Mouse (Mus musculus) myocyte (in vitro differentiated cells): ENCODE data around the gene Txndc5. TPM values are rescaled to one million over a fixed set of nuclear protein-coding genes. Genes with fewer than 3 reads are reported as not detected.

Source experiments
- H3K27me3 ChIP-seq: one replicate; pipeline ENCODE4 v1.6.1; 2011; ENCODE audit not compliant: control insufficient read depth, insufficient read depth, insufficient read length
- H3K36me3 ChIP-seq: one replicate; pipeline ENCODE4 v1.6.1; 2011; ENCODE audit not compliant: control insufficient read depth, insufficient read depth
- H3K4me2 ChIP-seq: one replicate; pipeline ENCODE4 v1.6.1; 2011; ENCODE audit warnings: low read depth, control low read depth
- H3K4me3 ChIP-seq: one replicate; pipeline ENCODE4 v1.5.1; 2011; ENCODE audit warnings: mild to moderate bottlenecking, control low read depth, moderate library complexity
- H3K79me2 ChIP-seq: one replicate; pipeline ENCODE4 v1.6.1; 2011; ENCODE audit not compliant: control insufficient read depth, insufficient read depth
- H3ac ChIP-seq: one replicate; pipeline ENCODE4 v1.6.1; 2011; ENCODE audit not compliant: control insufficient read depth, insufficient read length
- CEBPB ChIP-seq: IDR thresholded peaks from 2 replicates; pipeline ENCODE4 v1.6.1; 2011; ENCODE audit warnings: mild to moderate bottlenecking, moderate library complexity; ENCODE audit not compliant: poor library complexity, insufficient read depth, severe bottlenecking
- E2F4 ChIP-seq: IDR thresholded peaks from one replicate; pipeline ENCODE4 v1.6.1; 2011; ENCODE audit warnings: mild to moderate bottlenecking, control low read depth, moderate library complexity; ENCODE audit not compliant: insufficient read depth
- MAX ChIP-seq: IDR thresholded peaks from one replicate; pipeline ENCODE4 v1.6.1; 2011; ENCODE audit warnings: low read depth, mild to moderate bottlenecking, control low read depth
- MYOD1 ChIP-seq, 3 experiments: IDR thresholded peaks; one replicate each; pipeline ENCODE4 v1.6.1; 2011; ENCODE audit warnings: control low read depth in 2 of 3, low read depth in 2 of 3, mild to moderate bottlenecking in 2 of 3, moderate library complexity in 1 of 3; ENCODE audit not compliant: insufficient read length in 2 of 3, control insufficient read depth in 1 of 3
- MYOG ChIP-seq, 3 experiments: IDR thresholded peaks; one replicate each; pipeline ENCODE4 v1.6.1; 2011; ENCODE audit warnings: control low read depth in 2 of 3, low read depth in 2 of 3, mild to moderate bottlenecking in 2 of 3; ENCODE audit not compliant: insufficient read length in 2 of 3, control insufficient read depth in 1 of 3, insufficient read depth in 1 of 3
- POLR2A ChIP-seq: IDR thresholded peaks from one replicate; pipeline ENCODE4 v1.6.1; 2011; ENCODE audit warnings: low read depth, mild to moderate bottlenecking, control low read depth, moderate library complexity; ENCODE audit not compliant: insufficient read length
- POLR2AphosphoS2 ChIP-seq: IDR thresholded peaks from one replicate; pipeline ENCODE4 v1.6.1; 2011; ENCODE audit warnings: low read depth, control low read depth; ENCODE audit not compliant: insufficient read length
- REST ChIP-seq: IDR thresholded peaks from one replicate; pipeline ENCODE4 v1.6.1; 2011; ENCODE audit warnings: mild to moderate bottlenecking, control low read depth, moderate library complexity; ENCODE audit not compliant: insufficient read depth, insufficient read length
- SRF ChIP-seq: IDR thresholded peaks from one replicate; pipeline ENCODE4 v1.6.1; 2011; ENCODE audit warnings: low read depth; ENCODE audit not compliant: control insufficient read depth, insufficient read length
- TCF12 ChIP-seq: IDR thresholded peaks from one replicate; pipeline ENCODE4 v1.6.1; 2011; ENCODE audit warnings: mild to moderate bottlenecking, control low read depth; ENCODE audit not compliant: poor library complexity, insufficient read depth, severe bottlenecking
- TCF3 ChIP-seq: IDR thresholded peaks from one replicate; pipeline ENCODE4 v1.6.1; 2011; ENCODE audit warnings: low read depth, control low read depth; ENCODE audit not compliant: insufficient read length
- USF1 ChIP-seq: IDR thresholded peaks from one replicate; pipeline ENCODE4 v1.6.1; 2011; ENCODE audit warnings: low read depth, mild to moderate bottlenecking, control low read depth, moderate library complexity
- polyA plus RNA-seq: library from polyadenylated mRNA; unstranded; fragments of >200 nt; fragmentation: generic; extraction: Trizol; gene quantifications from one replicate; pipeline ENCODE4 v1.2.1, GENCODE M21; 2012; ENCODE audit warnings: missing spikeins

The Txndc5 gene
- polyA plus RNA-seq, 1 experiment = 127 TPM

DNA sequence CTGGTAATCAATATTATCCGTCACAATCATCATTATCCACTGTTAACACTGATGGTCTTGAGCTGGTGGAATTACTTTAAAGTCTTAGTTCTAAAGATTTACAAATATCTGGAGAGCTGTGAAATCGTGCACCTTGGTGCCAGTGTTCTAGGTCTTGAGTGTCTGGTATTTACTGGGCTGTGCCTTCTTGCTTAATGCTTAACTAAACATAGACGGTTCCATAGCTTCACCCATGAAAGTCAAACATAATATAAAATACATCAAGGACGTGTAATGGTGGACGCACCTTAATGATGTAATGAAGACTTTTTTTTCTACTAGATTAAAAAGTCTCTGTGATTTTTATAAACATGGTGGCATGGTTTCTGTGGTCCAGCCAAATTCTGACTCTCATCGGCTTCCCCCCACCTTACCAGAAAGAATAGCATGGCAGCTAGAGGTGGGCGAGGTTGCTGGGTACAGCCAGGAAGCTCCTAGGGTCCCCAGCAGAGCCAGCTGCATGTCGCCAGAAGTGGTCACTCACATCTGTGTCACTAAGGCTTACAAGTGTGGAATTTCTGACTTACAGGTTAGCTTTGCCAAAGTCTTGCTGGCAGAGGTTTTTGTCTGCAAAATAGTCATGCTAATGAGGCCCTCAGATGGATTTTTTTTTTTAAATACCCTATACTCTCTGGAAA, 16.3 kb upstream of the Txndc5 start:
- H3ac ChIP-seq = no peak overlapping the region
- H3K36me3 ChIP-seq = no peaks in the 10 kb centered on the region
- no peak overlapping the region for H3K4me3 ChIP-seq
- H3K4me2 ChIP-seq = no peak overlapping the region
- TF ChIP-seq REST = no peak
- TF ChIP-seq MAX = no peak
- H3K27me3 ChIP-seq = peaks cover 11% of the 10 kb centered on the region
- no peaks in the 10 kb centered on the region for H3K79me2 ChIP-seq

- TF ChIP-seq POLR2AphosphoS2 (no peak), MYOG (IDR thresholded peaks at IDR 0.05; ENCODE audit: control insufficient read depth in 1 of 3, insufficient read depth in 1 of 3, insufficient read length in 2 of 3, low read depth in 2 of 3) (no peak), SRF (no peak), MAX (no peak), USF1 (no peak), POLR2A (no peak), REST (no peak), MYOD1 (IDR thresholded peaks at IDR 0.05; ENCODE audit: control insufficient read depth in 1 of 3, insufficient read length in 2 of 3, low read depth in 2 of 3) (no peak), E2F4 (no peak), TCF3 (no peak), TCF12 (no peak), CEBPB (no peak)
- Histone ChIP-seq H3K36me3 (no peaks in the 10 kb centered on the region), H3ac (no peak overlapping the region), H3K4me3 (no peak overlapping the region), H3K79me2 (no peaks in the 10 kb centered on the region), H3K4me2 (no peak overlapping the region), H3K27me3 (peaks cover 11% of the 10 kb centered on the region)
These were observed 15.0 kb upstream of the Txndc5 start for GRCm38 (mm10) chr13:38543455-38544125.

- Histone ChIP-seq H3K4me2 (no peak overlapping the region), H3K79me2 (no peaks in the 10 kb centered on the region), H3K4me3 (no peak overlapping the region), H3K36me3 (no peaks in the 10 kb centered on the region), H3ac (no peak overlapping the region), H3K27me3 (peaks cover 11% of the 10 kb centered on the region)
- TF ChIP-seq TCF3 (no peak), TCF12 (no peak), MYOD1 (IDR thresholded peaks at IDR 0.05; ENCODE audit: control insufficient read depth in 1 of 3, insufficient read length in 2 of 3, low read depth in 2 of 3) (no peak), E2F4 (no peak), MYOG (IDR thresholded peaks at IDR 0.05; ENCODE audit: control insufficient read depth in 1 of 3, insufficient read depth in 1 of 3, insufficient read length in 2 of 3, low read depth in 2 of 3) (no peak), MAX (no peak), USF1 (no peak), SRF (no peak), POLR2AphosphoS2 (no peak), CEBPB (no peak), POLR2A (no peak), REST (no peak)
These were observed 10.7 kb upstream of the Txndc5 start for GRCm38 (mm10) chr13:38539192-38539900.

- Histone ChIP-seq H3ac (no peak overlapping the region), H3K79me2 (no peaks in the 10 kb centered on the region), H3K4me3 (no peak overlapping the region), H3K4me2 (no peak overlapping the region), H3K36me3 (no peaks in the 10 kb centered on the region), H3K27me3 (peaks cover 4% of the 10 kb centered on the region)
- no peak for TF ChIP-seq TCF3
- no peak for TF ChIP-seq TCF12
- TF ChIP-seq USF1 = no peak
- no peak for TF ChIP-seq SRF
- no peak for TF ChIP-seq CEBPB
- no peak for TF ChIP-seq POLR2A
- no peak for TF ChIP-seq MAX
- no peak for TF ChIP-seq MYOD1 (IDR thresholded peaks at IDR 0.05; ENCODE audit: control insufficient read depth in 1 of 3, insufficient read length in 2 of 3, low read depth in 2 of 3)
- TF ChIP-seq REST = no peak
- no peak for TF ChIP-seq POLR2AphosphoS2
These were observed 8.9 kb upstream of the Txndc5 start for GRCm38 (mm10) chr13:38537521-38537920.
